Mouse (Mus musculus) lung, embryonic 16.5 days (tissue): Measurements from ENCODE around the gene Fam129c. TPM values are rescaled to one million over a fixed set of nuclear protein-coding genes. Genes with fewer than 3 reads are reported as not detected.

Source experiments
- microRNA-seq: library from miRNA; unstranded; fragments of <30 nt; microRNA quantifications from one replicate; pipeline ENCODE4, GENCODE M21; 2016
- polyA plus RNA-seq: library from polyadenylated mRNA; unstranded; fragments of >200 nt; fragmentation: Nextera tagmentation; extraction: Ambion mirVana; gene quantifications from 2 replicates; pipeline ENCODE4 v1.2.1, GENCODE M21; 2015

Fam129c gene
- polyA plus RNA-seq, 1 experiment from 2014 or later = 2.7 TPM

Small RNA genes within 50 kb of the gene (microRNA-seq; reads per million reads assigned to microRNA genes)
- gene Mir6769b = not detected

Other genes with a start within 250 kb of the Fam129c start
- gene Use1, start 230.8 kb upstream of the Fam129c start, polyA plus RNA-seq = 95.6 and 101 TPM in 2 replicates
- gene Ocel1, start 226.3 kb upstream of the Fam129c start, polyA plus RNA-seq = 5.9 and 6.3 TPM in 2 replicates
- gene Nr2f6, start 215.7 kb upstream of the Fam129c start, polyA plus RNA-seq = 36.2 and 39.9 TPM in 2 replicates
- gene Ushbp1, start 201.8 kb upstream of the Fam129c start, polyA plus RNA-seq = 37.3 and 40.7 TPM in 2 replicates
- gene Babam1, start 200.8 kb upstream of the Fam129c start, polyA plus RNA-seq = 96.9 and 108 TPM in 2 replicates
- 44.9 and 49.4 TPM in 2 replicates for gene Ankle1, start 191.6 kb upstream of the Fam129c start, polyA plus RNA-seq
- gene Abhd8, start 134.0 kb upstream of the Fam129c start, polyA plus RNA-seq = 36.7 and 37.8 TPM in 2 replicates
- 136 and 151 TPM in 2 replicates for gene Mrpl34, start 132.7 kb upstream of the Fam129c start, polyA plus RNA-seq
- gene Dda1, start 128.4 kb upstream of the Fam129c start, polyA plus RNA-seq = 91.9 and 96.3 TPM in 2 replicates
- 0.79 and 1.0 TPM in 2 replicates for gene Ano8, start 111.7 kb upstream of the Fam129c start, polyA plus RNA-seq
- gene Gtpbp3, start 109.5 kb upstream of the Fam129c start, polyA plus RNA-seq = 16.1 and 17.4 TPM in 2 replicates
- gene Plvap, start 85.9 kb upstream of the Fam129c start, polyA plus RNA-seq = 130 and 145 TPM in 2 replicates
- 0.23 and 0.58 TPM in 2 replicates for gene Ccdc194, start 71.9 kb upstream of the Fam129c start, polyA plus RNA-seq
- 50.4 and 51.1 TPM in 2 replicates for gene Bst2, start 60.2 kb upstream of the Fam129c start, polyA plus RNA-seq
- gene Mvb12a, start 54.7 kb upstream of the Fam129c start, polyA plus RNA-seq = 96.3 and 99.5 TPM in 2 replicates
- 4.4 and 4.5 TPM in 2 replicates for gene Tmem221, start 38.8 kb upstream of the Fam129c start, polyA plus RNA-seq
- gene Nxnl1, start 31.0 kb upstream of the Fam129c start, polyA plus RNA-seq = 0.10 TPM in 1 of 2 replicates, not detected in the other
- gene Slc27a1, start 28.8 kb upstream of the Fam129c start, polyA plus RNA-seq = 38.4 and 39.5 TPM in 2 replicates
- gene Pgls, start 5.5 kb upstream of the Fam129c start, polyA plus RNA-seq = 202 and 218 TPM in 2 replicates
- 70.3 and 72.9 TPM in 2 replicates for gene Colgalt1, start 13.3 kb downstream of the Fam129c start, polyA plus RNA-seq
- gene Unc13a, start 74.1 kb downstream of the Fam129c start, polyA plus RNA-seq = 0.67 and 0.68 TPM in 2 replicates
- gene Jak3, start 78.6 kb downstream of the Fam129c start, polyA plus RNA-seq = 8.9 and 9.1 TPM in 2 replicates
- 1.4 and 1.5 TPM in 2 replicates for gene Insl3, start 91.6 kb downstream of the Fam129c start, polyA plus RNA-seq
- 4.4 and 4.6 TPM in 2 replicates for gene B3gnt3, start 104.1 kb downstream of the Fam129c start, polyA plus RNA-seq
- 6.5 and 8.0 TPM in 2 replicates for gene Fcho1, start 128.1 kb downstream of the Fam129c start, polyA plus RNA-seq